Mouse (Mus musculus) cortical plate, adult 2 months (tissue): ENCODE data around the gene Ahdc1. TPM values are rescaled to one million over a fixed set of nuclear protein-coding genes. Genes with fewer than 3 reads are reported as not detected.

Experiments used
- H3K27ac ChIP-seq: fragments of 200-500 bp; 2 replicates; pipeline ENCODE4 v1.5.1; 2012; ENCODE audit warnings: low read length, control low read depth, inconsistent platforms; ENCODE audit not compliant: insufficient read depth
- H3K4me1 ChIP-seq: fragments of 200-500 bp; 2 replicates; pipeline ENCODE4 v1.6.1; 2011; ENCODE audit warnings: low read length; ENCODE audit not compliant: control insufficient read depth, insufficient read depth
- H3K4me3 ChIP-seq: fragments of 200-500 bp; 2 replicates; pipeline ENCODE4 v1.5.1; 2011; ENCODE audit warnings: mild to moderate bottlenecking, low read length, control low read depth; ENCODE audit not compliant: insufficient read depth
- CTCF ChIP-seq: fragments of 200-500 bp; IDR thresholded peaks from 2 replicates; pipeline ENCODE4 v1.5.1; 2011; ENCODE audit warnings: mild to moderate bottlenecking, control low read depth, low read length; ENCODE audit not compliant: insufficient read depth; ENCODE audit errors: extremely low read depth
- POLR2A ChIP-seq: fragments of 200-500 bp; IDR thresholded peaks from 2 replicates; pipeline ENCODE4 v1.6.1; 2011; ENCODE audit warnings: mild to moderate bottlenecking, low read length, control low read depth; ENCODE audit not compliant: insufficient read depth; ENCODE audit errors: extremely low read depth
- polyA plus RNA-seq: library from polyadenylated mRNA; depleted of rRNA; stranded (reverse); fragments of >200 nt; gene quantifications from 2 replicates; pipeline ENCODE4 v1.2.3, GENCODE M21; 2012

The Ahdc1 gene
- polyA plus RNA-seq, 1 experiment: 26.4 TPM

DNA sequence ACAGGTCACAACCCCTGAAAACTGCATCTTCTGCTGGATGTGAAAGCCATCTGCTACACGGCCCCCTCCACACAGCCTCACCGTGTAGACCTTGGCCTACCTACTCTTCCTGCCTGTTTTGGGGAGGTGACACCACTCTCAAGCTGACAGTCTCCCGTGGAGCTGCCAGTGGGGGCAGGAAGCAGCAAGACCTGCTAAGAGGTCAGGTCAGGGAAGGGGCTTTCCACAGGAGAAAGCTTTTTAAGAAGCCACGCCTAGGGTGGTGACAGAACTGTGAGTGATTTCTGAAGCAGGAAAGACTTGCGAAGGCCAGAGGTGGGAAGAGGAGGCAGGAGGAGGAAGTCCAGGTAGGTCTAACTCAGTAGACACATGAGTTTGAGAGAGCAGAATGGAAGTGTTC is 67.9 kb downstream of the Ahdc1 start:
- TF ChIP-seq POLR2A (no peak), CTCF (no peak)
- H3K27ac ChIP-seq: no peak overlapping the region

DNA sequence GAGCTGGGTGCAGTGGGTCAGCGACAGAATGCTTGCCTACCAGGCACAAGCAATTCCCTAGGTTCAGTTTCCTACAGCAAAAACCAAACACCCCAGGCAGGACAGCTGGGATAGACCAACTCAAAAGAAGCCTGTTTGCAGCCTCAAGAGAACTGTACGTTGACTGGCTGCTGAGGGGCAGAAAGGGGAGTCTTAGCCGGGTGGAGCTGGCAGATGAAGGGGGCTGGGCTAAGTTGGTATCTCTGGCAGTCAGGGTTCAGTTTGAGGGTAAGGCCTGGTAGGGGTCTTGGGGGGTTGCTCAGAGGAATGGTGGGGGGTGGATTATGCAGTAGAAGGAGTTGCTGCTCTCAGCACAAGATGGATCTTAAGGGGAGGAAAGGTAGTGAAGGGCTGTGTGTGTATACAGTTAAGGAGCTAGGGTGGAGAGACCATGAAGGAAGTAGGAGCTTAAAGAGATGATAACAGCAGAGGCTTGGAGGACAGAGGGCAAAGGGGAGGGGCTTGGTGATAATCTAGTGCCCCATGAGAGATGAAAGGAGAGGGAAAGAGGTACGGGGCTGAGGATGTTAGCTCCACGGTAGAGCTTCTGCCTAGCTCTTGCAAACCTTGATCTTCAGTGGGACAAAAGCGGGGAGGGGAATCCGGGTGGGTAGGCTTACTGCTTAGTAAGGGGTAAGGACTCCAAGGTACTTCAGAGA is 68.5 kb downstream of the Ahdc1 start:
- H3K27ac ChIP-seq: no peak overlapping the region
- TF ChIP-seq POLR2A (no peak), CTCF (no peak)
- no peak overlapping the region for H3K4me3 ChIP-seq
- peaks cover 15% of the 10 kb centered on the region for H3K4me1 ChIP-seq

More for the DNA sequence above, 67.9 kb downstream of the Ahdc1 start:
- H3K4me1 ChIP-seq: peaks cover 13% of the 10 kb centered on the region
- no peak overlapping the region for H3K4me3 ChIP-seq

DNA sequence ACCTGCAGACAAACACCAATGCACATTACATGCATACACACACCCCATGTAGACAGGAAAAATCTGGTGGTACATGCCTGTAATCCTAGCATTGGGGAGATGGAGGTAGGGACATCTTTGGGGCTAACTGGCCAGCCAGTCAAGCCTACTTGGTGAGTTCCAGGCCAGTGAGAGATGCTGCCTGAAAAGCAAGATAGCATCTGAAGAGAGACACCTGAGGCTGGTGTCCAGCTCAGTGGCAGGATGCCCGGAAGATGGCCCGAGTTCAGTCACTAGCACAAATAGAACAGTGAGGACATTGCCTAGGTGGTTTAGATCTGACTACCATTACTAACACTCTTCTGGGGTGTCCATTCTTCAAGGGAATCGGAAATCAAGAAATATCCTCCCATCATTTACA is 69.8 kb downstream of the Ahdc1 start:
- no peak for TF ChIP-seq POLR2A
- no peak for TF ChIP-seq CTCF
- H3K27ac ChIP-seq: no peak overlapping the region

DNA sequence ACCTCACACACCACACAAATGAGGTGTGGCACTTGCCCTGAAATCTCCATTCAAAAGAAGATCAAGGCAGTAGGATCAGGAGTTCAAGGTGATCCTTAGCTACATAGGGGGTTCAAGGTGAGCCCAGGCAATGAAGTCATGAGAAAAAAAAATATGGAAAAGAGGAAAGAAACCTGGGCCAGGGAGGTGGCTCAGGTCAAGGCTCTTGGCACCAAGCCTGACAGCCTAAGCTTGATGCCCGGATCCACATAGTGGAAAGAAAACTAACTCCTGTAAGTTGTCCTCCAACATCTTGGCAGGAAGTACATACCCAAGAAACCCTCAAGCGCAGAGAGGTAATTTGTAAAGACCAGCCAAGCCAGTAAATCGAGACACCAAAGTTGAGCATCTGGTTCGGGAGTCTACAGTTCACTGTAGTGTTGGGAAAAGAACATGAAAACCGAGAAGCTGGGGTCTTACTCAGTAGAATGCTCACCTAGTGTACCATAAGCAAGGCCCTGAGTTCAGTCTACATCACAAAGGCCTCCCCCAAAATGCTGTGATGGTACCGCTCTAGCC is 71.2 kb downstream of the Ahdc1 start:
- H3K4me1 ChIP-seq: peaks cover 13% of the 10 kb centered on the region
- TF ChIP-seq CTCF (no peak), POLR2A (no peak)
- no peak overlapping the region for H3K27ac ChIP-seq
- no peak overlapping the region for H3K4me3 ChIP-seq

More for the DNA sequence above, 69.8 kb downstream of the Ahdc1 start:
- Histone ChIP-seq H3K4me3 (no peak overlapping the region), H3K4me1 (peaks cover 11% of the 10 kb centered on the region)

DNA sequence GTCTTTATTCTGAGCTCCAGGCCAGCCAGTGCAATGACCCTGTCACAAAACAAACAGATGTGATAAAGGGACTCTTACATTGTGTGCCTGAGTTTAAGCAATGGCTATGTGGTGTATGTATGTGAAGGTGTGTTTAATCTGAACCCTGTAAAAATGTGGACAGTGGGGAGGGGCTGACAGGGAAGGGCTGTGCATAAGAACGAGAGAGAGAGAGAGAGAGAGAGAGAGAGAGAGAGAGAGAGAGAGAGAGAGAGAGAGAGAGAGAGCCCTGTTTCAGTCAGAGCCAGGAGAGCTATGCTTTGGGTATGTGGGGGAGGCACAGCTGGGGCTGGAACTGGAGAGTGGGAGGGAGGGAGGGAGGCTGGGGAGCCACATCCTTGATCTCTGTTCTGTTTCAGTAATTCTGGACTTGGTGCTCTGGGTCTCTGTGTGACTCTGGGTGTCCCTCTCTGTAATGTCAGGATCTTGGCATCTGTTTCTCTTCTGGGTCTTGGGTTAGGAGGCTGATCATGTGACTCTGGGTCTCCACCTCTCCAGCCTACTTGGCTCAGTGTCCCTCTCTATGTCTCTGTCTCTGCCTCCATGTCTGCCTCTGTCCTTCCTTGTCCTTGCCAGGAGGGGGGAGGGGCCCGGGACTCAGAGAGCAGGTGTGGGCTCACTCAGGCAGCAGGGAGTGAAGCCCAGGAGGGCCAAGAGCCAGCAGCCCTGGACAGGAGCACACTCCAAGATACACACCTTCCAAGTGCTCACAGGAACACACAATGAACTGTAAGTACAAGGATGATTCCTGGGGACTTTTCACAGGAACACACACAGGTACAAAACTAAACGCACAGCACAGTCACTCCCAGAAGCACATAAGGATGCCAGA is 73.2 kb downstream of the Ahdc1 start:
- Histone ChIP-seq H3K4me3 (peak overlapping the region; percentile 11; the same call in 1 of the 2 replicates), H3K27ac (peak overlapping the region; percentile 16), H3K4me1 (peaks cover 15% of the 10 kb centered on the region)
- TF ChIP-seq POLR2A (no peak), CTCF (no peak)

DNA sequence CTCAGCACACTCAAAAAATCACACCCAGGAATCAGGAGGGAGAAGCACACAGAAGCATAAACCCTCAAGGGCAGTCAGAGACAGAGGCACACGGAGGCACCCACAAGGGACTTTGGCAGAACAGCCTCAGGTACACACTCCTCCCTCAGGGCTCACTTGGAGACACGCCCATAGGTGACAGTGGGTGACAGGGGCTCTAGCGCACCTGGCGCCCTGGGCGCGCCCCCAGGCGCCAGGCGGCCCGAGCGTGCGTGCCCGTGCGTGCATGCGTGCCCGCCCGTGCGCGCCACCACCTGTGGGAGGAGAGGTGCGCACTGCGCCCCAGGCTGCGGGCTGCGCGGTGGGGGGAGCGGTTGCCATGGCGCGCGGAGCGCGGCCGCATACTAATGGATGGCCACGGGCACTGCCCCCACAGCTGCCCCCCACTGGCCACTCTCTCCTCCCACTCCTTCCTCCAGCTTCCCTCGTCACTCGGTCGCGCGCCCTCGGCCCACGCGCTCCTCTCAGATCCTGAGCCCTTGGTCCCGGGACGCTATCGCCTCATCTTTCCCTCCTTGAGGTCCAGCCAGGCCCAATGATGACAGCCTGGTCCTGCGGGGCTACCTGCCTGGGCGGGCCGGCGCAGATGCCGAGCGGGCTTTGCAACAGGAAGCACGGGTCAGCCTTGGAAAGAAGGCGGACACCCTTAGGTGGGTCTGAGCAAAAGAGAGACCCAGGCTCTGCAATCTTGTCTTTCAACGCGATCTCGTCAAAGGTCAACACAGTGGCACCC is 74.1 kb downstream of the Ahdc1 start:
- TF ChIP-seq POLR2A: no peak
- TF ChIP-seq CTCF: no peak
- Histone ChIP-seq H3K27ac (peak overlapping the region; percentile 5), H3K4me1 (peaks cover 20% of the 10 kb centered on the region), H3K4me3 (peak overlapping the region; percentile 11; the same call in 1 of the 2 replicates)

DNA sequence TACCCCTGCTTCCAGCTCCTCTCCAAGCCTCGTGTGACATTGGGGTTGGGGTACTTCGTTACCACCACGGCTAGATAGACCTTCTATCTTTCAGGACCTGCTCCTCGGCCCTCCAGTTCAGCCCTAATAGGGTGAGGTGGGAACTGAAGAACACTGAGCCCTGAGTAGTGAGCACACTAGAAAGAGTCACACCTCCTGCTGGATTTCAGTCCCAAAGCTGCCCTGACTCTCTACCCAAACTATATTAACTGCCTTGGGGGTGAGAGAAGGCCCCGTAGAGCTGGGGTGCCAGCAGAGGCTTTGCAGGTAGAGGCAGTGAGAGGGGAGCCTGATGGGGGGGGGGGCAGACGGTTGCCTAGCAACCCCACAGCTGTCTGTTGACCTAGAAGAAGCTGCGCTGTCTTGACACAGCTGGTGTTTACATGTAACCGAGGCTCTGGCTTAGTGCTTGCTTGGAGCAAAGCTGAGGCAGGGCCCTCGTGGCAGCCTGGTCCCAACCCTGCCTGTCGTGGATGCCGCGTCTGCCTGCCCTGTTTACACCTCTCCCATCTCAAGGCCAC is 74.8 kb downstream of the Ahdc1 start:
- TF ChIP-seq POLR2A (no peak), CTCF (no peak)
- Histone ChIP-seq H3K4me3 (peak overlapping the region; percentile 11; the same call in 1 of the 2 replicates), H3K4me1 (peaks cover 21% of the 10 kb centered on the region), H3K27ac (peak overlapping the region; percentile 6)

DNA sequence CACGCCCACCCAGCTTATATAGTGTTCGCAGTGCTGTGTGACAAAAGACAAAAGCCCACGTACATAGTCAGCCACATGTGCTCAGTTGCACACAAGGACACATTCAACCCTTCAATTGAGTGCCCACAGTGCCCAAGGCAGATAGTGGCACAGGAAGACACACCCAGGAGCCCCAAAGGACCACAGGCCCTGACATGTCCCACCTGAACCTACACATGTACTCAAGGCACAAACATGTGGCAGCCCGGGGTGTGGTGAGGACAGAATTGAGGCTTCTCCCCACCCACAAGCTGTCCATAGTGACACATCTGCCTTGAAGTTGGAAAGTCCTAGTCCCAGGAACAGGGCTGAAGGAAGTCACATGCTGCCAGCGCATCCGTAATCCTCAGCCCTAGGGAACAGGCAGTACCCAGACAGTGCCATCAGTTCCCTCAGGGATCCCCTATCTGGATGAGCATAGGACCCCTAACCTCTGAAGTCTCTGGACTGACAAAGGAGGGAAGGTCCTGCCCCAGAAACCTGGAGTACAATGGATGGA is 76.2 kb downstream of the Ahdc1 start:
- H3K27ac ChIP-seq: no peak overlapping the region
- TF ChIP-seq CTCF (no peak), POLR2A (no peak)
- peaks cover 27% of the 10 kb centered on the region for H3K4me1 ChIP-seq
- H3K4me3 ChIP-seq: no peak overlapping the region
